Mouse (Mus musculus) intestine, postnatal 0 days (tissue): ENCODE data around the gene Olfr613. TPM values are rescaled to one million over a fixed set of nuclear protein-coding genes. Genes with fewer than 3 reads are reported as not detected.
"Not testable (repeated sequence)": the region's sequence is repeated elsewhere in the genome, so short reads cannot be mapped to it uniquely, and the experiment has no call there.

ENCODE experiments used
- ATAC-seq: fragments of 200-750 bp; cut with Nextera tagmentation; 2 replicates; pipeline ENCODE4 v1.8.0; 2017; ENCODE audit warnings: mild to moderate bottlenecking, moderate TSS enrichment, moderate library complexity
- H3K27ac ChIP-seq: fragments of 300-500 bp; sonication (generic); 2 replicates; pipeline ENCODE4 v1.5.1; 2014; ENCODE audit warnings: mild to moderate bottlenecking, low read depth, low read length, moderate library complexity
- H3K27me3 ChIP-seq: fragments of 300-500 bp; sonication (generic); replicated peaks from 2 replicates; pipeline ENCODE4 v1.6.1; 2014; ENCODE audit warnings: low read length, mixed read lengths; ENCODE audit not compliant: control insufficient read depth, insufficient read depth
- H3K36me3 ChIP-seq: fragments of 300-500 bp; sonication (generic); 2 replicates; pipeline ENCODE4 v1.6.1; 2014; ENCODE audit warnings: mild to moderate bottlenecking, moderate library complexity; ENCODE audit not compliant: control insufficient read depth, insufficient read depth
- H3K4me1 ChIP-seq: fragments of 300-500 bp; sonication (generic); replicated peaks from 2 replicates; pipeline ENCODE4 v1.6.1; 2014; ENCODE audit warnings: antibody characterized with exemption, low read length, mixed read lengths; ENCODE audit not compliant: control insufficient read depth, insufficient read depth
- H3K4me2 ChIP-seq: fragments of 300-500 bp; sonication (generic); replicated peaks from 2 replicates; pipeline ENCODE4 v1.6.1; 2014; ENCODE audit warnings: low read depth, mild to moderate bottlenecking, moderate library complexity
- H3K4me3 ChIP-seq: fragments of 300-500 bp; sonication (generic); 2 replicates; pipeline ENCODE4 v1.5.1; 2014; ENCODE audit warnings: low read depth, low read length
- H3K9ac ChIP-seq: fragments of 300-500 bp; sonication (generic); 2 replicates; pipeline ENCODE4 v1.6.1; 2014; ENCODE audit warnings: mild to moderate bottlenecking, low read depth, low read length
- H3K9me3 ChIP-seq: fragments of 300-500 bp; sonication (generic); 2 replicates; pipeline ENCODE4 v1.6.1; 2016; ENCODE audit warnings: mixed run types; ENCODE audit not compliant: control insufficient read depth
- CTCF ChIP-seq: sonication (generic); IDR thresholded peaks from 2 replicates; pipeline ENCODE4 v1.5.1; 2016; ENCODE audit warnings: low read depth, mild to moderate bottlenecking, control low read depth, antibody characterized with exemption, moderate library complexity
- WGBS: fragments of 180-500 bp; shearing (Covaris S2); extraction: QIAGEN DNeasy Blood & Tissue Kit; methylation state at CpG from one replicate; pipeline ENCODE4 v1.1.7; 2014; 5-methylcytosine and 5-hydroxymethylcytosine counted together
- polyA plus RNA-seq: library from polyadenylated mRNA; unstranded; fragments of >200 nt; fragmentation: Nextera tagmentation; extraction: Ambion mirVana; gene quantifications from 2 replicates; pipeline ENCODE4 v1.2.1, GENCODE M21; 2015

The Olfr613 gene
- not detected in 2 replicates for polyA plus RNA-seq

DNA sequence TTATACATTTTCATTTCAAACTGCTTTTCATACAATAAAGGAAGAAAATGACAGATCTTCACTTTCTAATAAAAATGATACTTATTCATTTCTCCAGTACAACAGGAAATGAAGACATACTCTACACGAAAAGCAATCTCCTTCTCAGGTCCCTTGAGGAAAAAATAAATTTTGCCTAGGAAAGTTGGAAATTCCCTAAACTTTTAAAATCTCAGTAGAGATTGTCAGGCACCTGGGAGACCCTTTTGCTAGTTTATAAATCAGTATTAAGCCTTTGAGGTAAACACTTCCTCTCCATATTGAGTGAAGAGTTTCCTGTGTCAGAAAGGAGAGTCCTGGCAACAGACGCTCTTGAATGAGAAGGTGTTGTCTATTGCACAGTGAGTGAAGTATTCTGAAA lies at the start of gene Olfr613:
Gene Olfr613, plus strand, starts transcription at position 301 of the 400 bp plus-strand sequence.
- ATAC-seq, result no peak
- H3K9ac ChIP-seq, result no peak within 1 kb of the TSS
- no peak within 1 kb of the TSS for H3K27ac ChIP-seq
- no peaks in the 10 kb centered on the region for H3K9me3 ChIP-seq
- no peak within 1 kb of the TSS for H3K4me2 ChIP-seq
- TF ChIP-seq CTCF, result no peak
- H3K36me3 ChIP-seq, result no peaks in the 10 kb centered on the region
- 75% methylated on average over 2 of the region's 2 CpGs for WGBS
- no peaks in the 10 kb centered on the region for H3K4me1 ChIP-seq
- no peak within 1 kb of the TSS for H3K4me3 ChIP-seq
- no peaks in the 10 kb centered on the region for H3K27me3 ChIP-seq

DNA sequence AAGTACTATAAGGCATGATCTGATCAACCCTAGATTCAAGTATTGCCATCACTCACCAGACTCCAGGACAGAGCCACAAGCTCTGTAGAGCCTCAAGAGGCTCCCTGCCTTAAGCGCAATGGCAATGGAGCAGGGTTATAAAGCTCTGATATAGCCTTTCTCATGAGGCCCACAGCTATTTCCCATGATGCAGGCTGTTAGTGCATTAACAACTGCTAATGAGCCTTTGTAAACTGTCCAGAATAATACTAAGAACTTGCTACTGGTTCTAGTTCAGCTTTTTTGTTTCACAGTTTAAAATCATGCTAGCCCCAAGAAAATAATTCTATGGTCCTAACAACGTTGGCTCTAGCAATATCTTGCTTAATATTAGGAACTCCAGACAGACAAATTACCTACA lies 35.9 kb upstream of the Olfr613 start, which contains the start of gene Olfr610:
Gene Olfr610, minus strand, starts transcription at position 101 of the 400 bp plus-strand sequence.
- Histone ChIP-seq H3K4me1 (no peaks in the 10 kb centered on the region), H3K9me3 (no peaks in the 10 kb centered on the region), H3K4me3 (no peak within 1 kb of the TSS), H3K27me3 (no peaks in the 10 kb centered on the region), H3K9ac (no peak within 1 kb of the TSS), H3K36me3 (no peaks in the 10 kb centered on the region), H3K27ac (no peak within 1 kb of the TSS), H3K4me2 (no peak within 1 kb of the TSS)
- WGBS, result 86% methylated on average over 2 of the region's 2 CpGs
- no peak for TF ChIP-seq CTCF
- no peak for ATAC-seq

GRCm38 (mm10) chr7:103520746-103521145 lies 27.1 kb upstream of the Olfr613 start, which contains the start of gene Olfr611:
TSS of gene Olfr611 (minus strand) at chr7:103520846.
- H3K27me3 ChIP-seq, H3K4me1 ChIP-seq, ATAC-seq, H3K4me2 ChIP-seq, H3K9me3 ChIP-seq, H3K27ac ChIP-seq, H3K4me3 ChIP-seq, H3K36me3 ChIP-seq, H3K9ac ChIP-seq: not testable (repeated sequence)
- WGBS, result 68% methylated on average over 1 of the region's 1 CpGs

GRCm38 (mm10) chr7:103542617-103543016 lies 5.3 kb upstream of the Olfr613 start, which contains the start of gene Olfr612:
TSS of gene Olfr612 (minus strand) at chr7:103542717.
- not testable (repeated sequence) for H3K4me3 ChIP-seq, H3K9me3 ChIP-seq, H3K4me2 ChIP-seq, H3K27ac ChIP-seq, H3K36me3 ChIP-seq, ATAC-seq, H3K9ac ChIP-seq, H3K4me1 ChIP-seq, H3K27me3 ChIP-seq
- 78% methylated on average over 2 of the region's 2 CpGs for WGBS

GRCm38 (mm10) chr7:103555779-103556178 lies 7.9 kb downstream of the Olfr613 start, which contains the start of gene Olfr615:
TSS of gene Olfr615 (plus strand) at chr7:103556079.
- no peak for TF ChIP-seq CTCF
- H3K27me3 ChIP-seq, result no peaks in the 10 kb centered on the region
- 83% methylated on average over 2 of the region's 2 CpGs for WGBS
- ATAC-seq, result no peak
- H3K9ac ChIP-seq, result no peak within 1 kb of the TSS
- no peaks in the 10 kb centered on the region for H3K9me3 ChIP-seq
- H3K4me2 ChIP-seq, result no peak within 1 kb of the TSS
- H3K27ac ChIP-seq, result no peak within 1 kb of the TSS
- H3K36me3 ChIP-seq, result no peaks in the 10 kb centered on the region
- no peak within 1 kb of the TSS for H3K4me3 ChIP-seq
- no peaks in the 10 kb centered on the region for H3K4me1 ChIP-seq

DNA sequence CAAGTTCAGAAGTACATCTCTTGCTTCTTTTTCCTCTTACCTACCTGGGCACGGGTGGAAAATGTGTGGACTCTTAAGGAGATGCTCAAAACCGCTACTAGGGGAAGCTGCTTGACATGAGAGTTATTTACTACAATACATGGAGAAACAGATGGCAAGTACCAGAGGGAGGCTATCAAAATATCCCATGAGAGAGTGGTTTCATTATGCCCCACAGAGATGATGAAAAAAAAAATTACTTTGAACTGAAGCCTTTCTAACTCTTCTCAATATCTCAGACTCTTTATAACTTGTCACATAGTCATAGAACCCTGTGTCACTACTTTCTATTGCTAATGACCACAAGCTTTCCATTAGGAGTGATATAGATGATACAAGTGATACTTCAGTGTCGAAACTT lies 21.2 kb downstream of the Olfr613 start, which contains the start of gene Olfr616:
Gene Olfr616, minus strand, starts transcription at position 101 of the 400 bp plus-strand sequence.
- no peak within 1 kb of the TSS for H3K9ac ChIP-seq
- no peaks in the 10 kb centered on the region for H3K4me1 ChIP-seq
- no peak within 1 kb of the TSS for H3K27ac ChIP-seq
- ATAC-seq, result no peak
- H3K27me3 ChIP-seq, result no peaks in the 10 kb centered on the region
- H3K4me2 ChIP-seq, result no peak within 1 kb of the TSS
- H3K36me3 ChIP-seq, result no peaks in the 10 kb centered on the region
- no peaks in the 10 kb centered on the region for H3K9me3 ChIP-seq
- WGBS, result 84% methylated on average over 3 of the region's 3 CpGs
- no peak within 1 kb of the TSS for H3K4me3 ChIP-seq
- no peak for TF ChIP-seq CTCF

DNA sequence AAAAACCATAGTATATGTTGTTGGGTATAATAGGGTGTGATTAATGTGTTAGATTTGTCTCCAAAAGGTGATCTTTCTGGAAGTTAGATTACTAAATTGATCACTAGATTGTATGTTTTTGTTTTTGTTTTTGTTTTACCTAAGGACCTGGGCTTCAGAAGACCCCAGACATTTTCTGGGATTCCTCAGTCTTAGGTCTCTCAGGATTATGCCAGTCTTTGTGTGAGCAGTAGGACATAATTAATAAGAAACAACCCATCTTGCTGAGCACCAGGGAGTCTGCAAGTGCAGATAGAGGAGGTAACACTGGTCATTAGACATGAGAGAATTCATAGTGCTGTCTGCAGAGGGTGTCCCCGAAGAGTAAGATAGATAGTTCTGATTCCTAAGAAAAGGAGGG lies 24.9 kb downstream of the Olfr613 start, which contains the start of gene Olfr617:
Gene Olfr617, plus strand, starts transcription at position 301 of the 400 bp plus-strand sequence.
- Histone ChIP-seq H3K4me2 (no peak within 1 kb of the TSS), H3K4me3 (no peak within 1 kb of the TSS), H3K27me3 (no peaks in the 10 kb centered on the region), H3K9ac (no peak within 1 kb of the TSS), H3K27ac (no peak within 1 kb of the TSS), H3K4me1 (no peaks in the 10 kb centered on the region), H3K36me3 (no peaks in the 10 kb centered on the region), H3K9me3 (no peaks in the 10 kb centered on the region)
- no peak for ATAC-seq
- 89% methylated on average over 1 of the region's 1 CpGs for WGBS
- TF ChIP-seq CTCF, result no peak
